Mouse (Mus musculus): ENCODE data around the gene Fyb2.

DNA sequence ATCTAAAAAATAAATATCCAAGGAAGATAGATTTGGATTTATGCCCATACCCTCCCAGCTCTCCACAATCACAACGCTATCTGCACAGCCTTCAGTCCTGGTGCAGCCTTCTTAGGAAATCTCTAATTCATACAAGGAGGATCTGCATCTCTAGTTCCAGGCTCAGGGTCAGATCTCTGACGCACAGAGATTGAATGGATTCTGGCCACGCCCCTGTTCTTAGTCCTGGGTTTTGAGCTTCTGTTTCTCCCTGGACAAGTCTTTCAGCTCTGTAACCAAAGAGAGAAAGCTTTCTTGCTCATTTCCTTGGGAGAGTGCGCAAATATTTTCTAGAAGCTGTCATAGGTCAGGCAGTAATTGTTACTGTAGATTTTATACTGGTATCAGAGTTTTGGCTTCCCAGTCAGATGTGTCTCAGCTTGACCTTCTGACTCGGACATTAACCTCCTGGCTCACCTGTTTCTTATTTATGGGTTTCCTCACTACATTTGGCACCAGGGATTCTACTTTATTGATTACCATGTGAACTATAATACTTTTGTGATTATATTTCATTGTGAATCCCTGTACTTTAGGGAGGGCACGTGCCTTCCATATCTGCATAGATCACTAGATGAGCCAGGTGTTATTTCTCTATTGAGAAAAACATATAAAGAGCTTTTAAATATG, 62.0 kb downstream of the Fyb2 start:
- TF ChIP-seq TAL1 (IDR thresholded peaks at IDR 0.05; ENCODE audit: low read length), result no peak
- TF ChIP-seq CTCF (IDR thresholded peaks at IDR 0.05 in 2 of 3, conservative IDR thresholded peaks at IDR 0.05 in 1 of 3; ENCODE audit: control insufficient read depth in 1 of 3, insufficient read depth in 1 of 3, low read depth in 2 of 3, low read length in 3 of 3, poor library complexity in 1 of 3, severe bottlenecking in 1 of 3), result no peak
- TF ChIP-seq MAFK (IDR thresholded peaks at IDR 0.05; ENCODE audit: borderline replicate concordance, low read depth, low read length), result no peak
- no peak for TF ChIP-seq MYC (IDR thresholded peaks at IDR 0.05; ENCODE audit: low read depth, low read length)
- TF ChIP-seq ELF1 (IDR thresholded peaks at IDR 0.05; ENCODE audit: low read depth, low read length), result no peak
- no peak for TF ChIP-seq EP300 (IDR thresholded peaks at IDR 0.05; ENCODE audit: low read depth in 1 of 2, low read length in 2 of 2)
